In genomic region chr11:81695501-81695900, GRCm38 (mm10) we compare ENCODE assay signal across 9 mouse cellular contexts.
"Had no signal": no experiment of that assay in that cellular context is flagged by ENCODE, and none has a peak within 500 bp of the region (broad histone marks: within the 10 kb centered on the region; RNA-seq: fewer than 3 reads in every experiment).

No protein-coding gene starts in this region.

- DNase-seq: lung, adult 18-20 months; lung, embryonic 14.5 days; lung, postnatal 10 days; lung, postnatal 4 days; midbrain, embryonic 14.5 days; right cerebral cortex, postnatal 25 days; thymus, adult 18-20 months; thymus, postnatal 25 days; thymus, postnatal 4 days had no signal
